Mouse (Mus musculus): Measurements from ENCODE around the gene Gpr132. TPM values are rescaled to one million over a fixed set of nuclear protein-coding genes. Genes with fewer than 3 reads are reported as not detected.
A peak's percentile ranks its signal among the peaks of the same experiment; 100 is the strongest.

Gpr132 gene
- total RNA-seq, 2 experiments from 2014 or later, result 0.14 TPM; not detected in 1

DNA sequence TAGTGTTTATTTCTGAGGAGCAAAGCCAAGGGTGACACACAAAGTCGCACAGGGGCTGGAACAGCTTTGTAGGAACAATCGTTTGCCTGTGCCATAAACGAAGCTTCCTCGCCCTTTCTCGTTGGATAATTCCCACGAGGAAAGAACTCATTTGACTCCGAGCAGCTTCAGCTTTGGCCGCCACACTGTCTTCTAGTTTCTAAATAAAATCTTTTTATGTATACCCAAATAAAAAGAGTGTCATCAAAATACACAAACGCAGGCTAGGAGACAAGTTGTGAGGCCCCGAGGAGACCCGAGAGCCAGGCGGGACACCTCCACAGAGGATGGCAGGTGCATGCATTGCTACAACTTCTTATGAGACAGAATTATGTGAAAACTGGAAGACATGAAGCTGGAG, 30.3 kb upstream of the Gpr132 start:
- H3K4me3 ChIP-seq, result peak overlapping the region; percentile 50
- peak overlapping the region; percentile 76 for H3K27ac ChIP-seq
- intact Hi-C loops (cut with DNase I), result no loop called here
- no peak for TF ChIP-seq CTCF (IDR thresholded peaks at IDR 0.05)
- no peak for DNase-seq

DNA sequence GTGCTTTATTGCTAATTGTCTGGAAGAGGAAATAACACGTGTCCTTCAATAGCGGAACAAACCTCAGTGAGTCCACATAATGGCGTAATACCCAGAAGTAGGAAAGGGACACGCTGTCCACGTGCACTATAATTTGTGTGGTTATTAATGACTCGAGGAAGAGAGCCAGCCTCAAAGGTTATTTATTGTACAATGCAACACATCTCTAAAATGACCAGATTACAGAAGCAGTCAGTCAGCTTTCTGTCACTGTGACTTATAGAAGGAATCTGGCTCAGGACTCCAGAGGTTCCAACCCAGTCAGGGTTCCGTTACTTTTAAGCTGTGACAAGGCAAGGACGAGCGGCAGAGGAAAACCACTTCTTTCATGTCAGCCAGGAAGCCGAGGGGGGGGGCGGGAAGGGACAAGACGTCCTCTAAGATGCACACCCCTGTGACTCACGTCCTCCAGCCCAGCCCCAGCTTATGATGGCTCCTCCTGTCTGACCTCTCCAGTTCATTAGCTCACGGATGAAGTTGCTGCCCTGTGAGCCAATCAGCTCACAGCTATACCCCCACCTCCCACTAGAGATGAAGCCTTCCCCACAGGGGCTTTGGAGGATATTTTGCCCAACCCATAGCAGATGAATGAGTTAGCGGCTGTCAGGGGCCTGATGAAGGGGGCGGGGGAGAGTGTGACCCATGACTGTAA, 29.6 kb upstream of the Gpr132 start:
- peak; percentile 67 for DNase-seq
- intact Hi-C loops (cut with DNase I), result no loop called here
- peak overlapping the region; percentile 76 for H3K27ac ChIP-seq
- TF ChIP-seq CTCF (IDR thresholded peaks at IDR 0.05), result no peak
- H3K4me3 ChIP-seq, result peak overlapping the region; percentile 50

DNA sequence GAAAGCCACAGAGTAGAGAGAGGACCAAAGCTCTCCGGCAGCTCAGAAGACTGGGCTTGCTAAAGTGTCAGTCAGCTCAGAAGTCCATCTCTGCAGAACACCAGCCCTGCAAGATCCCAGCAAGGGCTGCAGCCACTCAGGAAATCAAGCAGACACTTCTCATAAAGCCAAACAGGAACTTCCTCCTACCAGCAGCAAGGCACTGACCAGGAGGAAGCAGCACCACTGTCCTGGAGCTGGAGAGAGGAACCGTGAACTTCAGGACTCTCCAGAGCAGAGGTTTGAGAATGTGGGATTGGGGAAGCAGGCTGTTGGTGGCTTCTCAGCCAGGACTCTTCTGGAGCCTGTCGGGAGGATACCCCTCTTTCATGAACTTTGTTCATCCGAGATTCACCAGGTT, 26.9 kb upstream of the Gpr132 start:
- DNase-seq, result no peak
- Histone ChIP-seq H3K4me3 (peak overlapping the region; percentile 46), H3K27ac (peak overlapping the region; percentile 64)
- TF ChIP-seq CTCF (IDR thresholded peaks at IDR 0.05), result no peak
- intact Hi-C loops (cut with DNase I), result no loop called here

DNA sequence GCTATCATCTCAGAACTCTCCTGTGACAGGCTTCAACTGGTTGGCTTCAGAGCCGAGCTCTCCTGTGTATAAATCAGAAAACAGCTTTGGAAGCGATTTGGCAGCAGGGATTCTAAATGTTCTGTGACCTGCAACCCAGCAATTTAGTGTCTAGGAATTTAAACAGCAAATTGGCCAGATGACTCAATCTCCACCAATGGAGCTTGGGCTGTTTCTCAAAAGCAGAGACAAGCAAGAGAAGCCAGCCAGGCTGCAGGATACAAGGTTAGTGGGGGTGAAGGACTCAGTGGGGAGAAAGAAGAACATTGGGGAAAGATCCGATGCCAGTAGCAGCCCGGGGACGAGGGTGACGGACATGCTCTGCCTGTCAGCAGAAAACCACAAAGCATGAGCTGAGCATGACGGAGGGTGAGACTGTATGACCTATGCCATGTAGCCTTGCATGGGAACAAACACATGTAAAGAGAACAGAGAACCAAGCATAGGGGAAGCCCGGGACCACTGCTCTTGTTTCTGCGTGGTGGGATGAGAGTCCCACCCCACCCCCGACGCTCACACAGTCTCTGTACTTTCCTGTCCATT, 26.4 kb upstream of the Gpr132 start:
- intact Hi-C loops (cut with DNase I), result no loop called here
- Histone ChIP-seq H3K27ac (peak overlapping the region; percentile 64), H3K4me3 (peak overlapping the region; percentile 46; the same call in 1 of the 2 replicates)
- DNase-seq, result no peak
- TF ChIP-seq CTCF (IDR thresholded peaks at IDR 0.05), result no peak

DNA sequence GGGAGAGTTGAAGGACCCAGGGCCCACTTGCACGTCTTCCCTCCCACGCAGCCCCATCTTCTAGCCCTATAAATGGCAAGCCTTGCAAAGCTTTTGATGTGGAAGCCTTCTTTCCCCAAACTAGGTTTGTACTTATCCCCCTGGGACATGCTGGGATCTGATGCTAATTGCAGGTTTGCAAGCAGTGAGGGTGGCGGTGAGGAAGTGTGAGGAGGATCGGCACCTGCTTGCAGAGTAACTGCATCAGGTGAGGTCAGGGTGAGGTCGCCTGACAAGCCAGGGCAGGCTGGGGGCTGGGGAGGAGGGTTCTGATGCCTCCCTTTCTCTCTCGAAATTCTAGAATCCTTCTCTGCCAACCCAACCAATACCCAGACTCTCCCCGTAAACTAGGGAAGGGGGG, 17.4 kb upstream of the Gpr132 start:
- intact Hi-C loops (cut with DNase I), result no loop called here
- Histone ChIP-seq H3K4me3 (no peak overlapping the region), H3K27ac (no peak overlapping the region)
- TF ChIP-seq CTCF (IDR thresholded peaks at IDR 0.05), result no peak
- no peak for DNase-seq

DNA sequence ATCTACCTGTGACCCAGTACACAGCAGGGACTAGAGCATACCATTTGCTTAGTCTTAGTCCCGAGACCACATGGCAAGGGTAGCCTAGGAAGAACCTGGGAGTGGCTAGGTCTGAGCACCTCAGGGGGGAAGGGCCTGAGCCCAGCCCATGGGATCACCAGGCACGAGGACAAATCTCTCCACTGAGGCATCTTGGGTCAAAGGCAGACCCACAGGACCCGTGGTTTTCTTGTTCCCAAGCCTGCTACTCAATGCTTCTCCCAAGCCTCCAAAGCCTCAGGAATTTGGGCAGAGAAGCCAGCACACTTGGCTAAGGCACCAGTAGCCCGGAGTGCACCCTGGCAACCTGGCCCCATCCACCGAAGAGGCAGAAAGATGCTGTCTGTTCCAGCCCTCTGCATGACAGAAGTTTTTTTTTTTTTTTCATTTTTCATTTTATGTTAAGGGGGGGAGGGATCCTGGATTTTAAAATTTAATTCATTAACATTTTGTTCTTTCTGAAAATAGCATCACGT, 13.3 kb upstream of the Gpr132 start:
- no peak for TF ChIP-seq CTCF (IDR thresholded peaks at IDR 0.05)
- Histone ChIP-seq H3K27ac (peak overlapping the region; percentile 12; the same call in 1 of the 2 replicates), H3K4me3 (no peak overlapping the region)
- DNase-seq, result no peak
- intact Hi-C loops (cut with DNase I), result no loop called here

DNA sequence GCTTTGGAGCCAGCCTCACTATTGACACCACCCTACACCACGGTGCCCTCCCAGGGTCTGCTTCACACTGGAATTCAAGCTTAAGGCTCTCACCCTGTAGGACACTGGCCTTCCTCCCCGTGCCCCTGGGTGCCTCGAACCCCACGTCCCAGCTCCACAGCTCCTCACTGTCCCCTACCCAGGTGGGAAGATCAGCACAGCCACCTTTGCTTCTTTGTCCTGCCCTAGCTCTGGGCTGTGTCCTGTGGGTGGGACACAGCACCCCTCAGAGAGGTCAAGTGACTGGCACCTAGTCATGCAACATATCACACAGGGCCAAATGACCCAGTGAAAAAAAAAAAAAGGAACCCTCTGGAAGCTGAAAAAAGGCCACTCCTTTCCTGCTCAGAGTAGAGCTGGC, 12.6 kb upstream of the Gpr132 start:
- Histone ChIP-seq H3K27ac (no peak overlapping the region), H3K4me3 (no peak overlapping the region)
- intact Hi-C loops (cut with DNase I), result no loop called here
- no peak for TF ChIP-seq CTCF (IDR thresholded peaks at IDR 0.05)
- DNase-seq, result no peak

DNA sequence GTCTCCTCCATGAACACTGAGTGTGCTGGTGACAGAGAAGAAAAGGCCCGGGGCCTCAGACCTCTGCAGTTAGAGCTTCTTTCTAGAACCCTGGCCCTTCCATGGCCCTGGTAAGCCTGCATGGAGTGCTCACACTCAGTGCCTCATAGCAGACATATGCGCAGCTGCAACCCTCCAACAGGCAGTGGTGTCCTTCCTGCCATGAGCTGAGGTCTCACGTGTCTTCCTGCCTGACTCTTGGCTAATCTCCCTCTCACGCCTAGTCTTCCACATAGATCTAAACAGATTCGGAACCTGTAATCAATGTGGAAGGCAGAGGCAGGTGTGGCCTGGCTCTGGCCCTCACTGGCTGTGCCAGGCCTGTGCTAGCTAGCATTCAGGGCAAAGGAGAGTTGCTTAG, 11.7 kb upstream of the Gpr132 start:
- Histone ChIP-seq H3K4me3 (no peak overlapping the region), H3K27ac (no peak overlapping the region)
- intact Hi-C loops (cut with DNase I), result loop anchor here (5.0 to 10.0 kb wide), 4 partner anchors 38 to 225 kb away; partner anchors contain the start of gene Nudt14
- DNase-seq, result no peak
- no peak for TF ChIP-seq CTCF (IDR thresholded peaks at IDR 0.05)

DNA sequence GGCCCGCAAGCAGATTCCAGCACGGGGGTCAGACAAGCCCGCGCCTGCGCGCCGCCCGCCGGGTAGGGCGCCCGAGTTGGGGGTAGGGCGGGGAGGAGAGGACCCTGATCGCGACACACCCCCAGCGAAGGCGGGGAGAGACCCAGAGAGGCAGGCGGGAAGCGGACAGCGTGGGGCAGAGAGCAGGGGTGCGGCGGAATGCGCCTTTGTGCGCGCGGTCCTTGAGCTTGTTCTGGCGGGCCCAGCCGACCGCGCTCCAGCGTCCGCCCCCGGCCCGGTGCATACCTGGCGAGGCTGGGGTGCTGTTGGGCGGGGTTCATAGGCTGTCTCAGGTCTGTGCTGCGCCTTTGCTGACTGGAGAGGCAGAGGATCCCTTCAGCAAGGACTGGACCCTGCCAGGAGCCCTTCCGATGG, 9.6 kb upstream of the Gpr132 start:
- DNase-seq, result no peak
- H3K27ac ChIP-seq, result peak overlapping the region; percentile 76
- intact Hi-C loops (cut with DNase I), result loop anchor here (5.0 to 10.0 kb wide), 4 partner anchors 40 to 227 kb away; partner anchors contain the start of gene Nudt14
- TF ChIP-seq CTCF (IDR thresholded peaks at IDR 0.05), result no peak
- H3K4me3 ChIP-seq, result peak overlapping the region; percentile 64

DNA sequence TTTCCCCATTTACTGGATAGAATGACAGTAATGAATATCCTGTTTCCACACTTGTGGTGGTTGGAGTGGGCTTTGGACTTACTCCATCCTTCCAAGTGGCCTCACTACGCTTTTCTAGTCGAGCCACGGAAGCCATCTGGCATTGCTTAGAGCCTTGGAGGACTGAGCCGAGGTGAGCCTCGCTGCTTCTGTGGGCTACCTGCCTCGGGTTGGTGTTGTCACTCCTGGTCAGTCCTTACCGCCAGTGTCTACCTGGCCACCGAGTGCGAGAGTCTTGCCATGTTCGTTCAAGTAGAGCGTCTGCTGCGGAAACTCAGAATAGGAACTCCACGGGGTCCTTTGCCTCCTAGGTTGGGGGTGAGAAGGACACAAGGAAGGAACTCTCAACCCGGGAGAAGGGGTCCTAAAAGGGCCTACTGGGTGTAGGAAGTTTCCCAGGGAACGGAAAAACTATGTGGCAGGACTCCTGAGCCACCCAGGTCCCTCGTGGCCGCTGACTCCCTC, 9.1 kb upstream of the Gpr132 start:
- peak overlapping the region; percentile 76 for H3K27ac ChIP-seq
- intact Hi-C loops (cut with DNase I), result loop anchor here (5.0 to 10.0 kb wide), 4 partner anchors 40 to 228 kb away; partner anchors contain the start of gene Nudt14
- DNase-seq, result no peak
- peak overlapping the region; percentile 64 for H3K4me3 ChIP-seq
- TF ChIP-seq CTCF (IDR thresholded peaks at IDR 0.05), result no peak

DNA sequence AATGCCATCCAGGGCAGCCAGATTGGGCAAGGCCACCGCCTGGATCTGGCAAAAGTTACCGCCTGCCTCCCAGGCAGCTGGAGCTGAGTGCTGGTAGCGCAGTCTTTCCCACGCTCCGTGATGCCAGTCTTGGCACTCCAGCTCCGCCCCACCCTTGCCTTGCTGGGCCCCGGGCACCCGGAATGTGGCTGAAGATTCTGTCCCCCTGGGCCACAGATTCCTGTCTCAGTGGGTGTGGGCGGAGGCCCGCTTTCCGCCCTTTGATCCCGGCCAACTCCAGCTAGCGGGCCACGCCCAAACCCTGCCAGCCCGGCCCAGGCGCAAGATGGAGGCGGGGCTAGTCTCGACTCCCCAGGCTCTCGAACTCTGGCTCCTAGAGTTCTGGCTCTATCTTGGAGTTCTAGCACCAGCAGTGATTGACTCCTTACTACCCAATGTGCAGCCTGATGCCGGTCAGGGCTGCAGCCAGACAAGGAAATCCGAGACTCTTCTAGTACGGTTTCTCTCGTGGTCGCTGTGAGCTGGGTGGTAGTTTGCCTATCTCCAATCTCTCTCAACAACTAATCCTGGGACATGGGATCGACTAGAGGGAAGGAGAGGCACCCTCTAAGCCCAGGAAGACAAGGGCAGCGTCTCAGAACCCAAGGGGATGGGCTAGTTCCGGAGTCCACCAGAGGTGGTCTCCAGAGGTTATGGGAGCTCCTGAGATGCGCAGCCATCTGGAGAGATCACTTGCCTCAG, 8.5 kb upstream of the Gpr132 start:
- Histone ChIP-seq H3K27ac (peak overlapping the region; percentile 76), H3K4me3 (peak overlapping the region; percentile 64)
- intact Hi-C loops (cut with DNase I), result loop anchor here (5.0 to 10.0 kb wide), 4 partner anchors 41 to 228 kb away; partner anchors contain the start of gene Nudt14
- peak; percentile 80 for DNase-seq
- no peak for TF ChIP-seq CTCF (IDR thresholded peaks at IDR 0.05)

DNA sequence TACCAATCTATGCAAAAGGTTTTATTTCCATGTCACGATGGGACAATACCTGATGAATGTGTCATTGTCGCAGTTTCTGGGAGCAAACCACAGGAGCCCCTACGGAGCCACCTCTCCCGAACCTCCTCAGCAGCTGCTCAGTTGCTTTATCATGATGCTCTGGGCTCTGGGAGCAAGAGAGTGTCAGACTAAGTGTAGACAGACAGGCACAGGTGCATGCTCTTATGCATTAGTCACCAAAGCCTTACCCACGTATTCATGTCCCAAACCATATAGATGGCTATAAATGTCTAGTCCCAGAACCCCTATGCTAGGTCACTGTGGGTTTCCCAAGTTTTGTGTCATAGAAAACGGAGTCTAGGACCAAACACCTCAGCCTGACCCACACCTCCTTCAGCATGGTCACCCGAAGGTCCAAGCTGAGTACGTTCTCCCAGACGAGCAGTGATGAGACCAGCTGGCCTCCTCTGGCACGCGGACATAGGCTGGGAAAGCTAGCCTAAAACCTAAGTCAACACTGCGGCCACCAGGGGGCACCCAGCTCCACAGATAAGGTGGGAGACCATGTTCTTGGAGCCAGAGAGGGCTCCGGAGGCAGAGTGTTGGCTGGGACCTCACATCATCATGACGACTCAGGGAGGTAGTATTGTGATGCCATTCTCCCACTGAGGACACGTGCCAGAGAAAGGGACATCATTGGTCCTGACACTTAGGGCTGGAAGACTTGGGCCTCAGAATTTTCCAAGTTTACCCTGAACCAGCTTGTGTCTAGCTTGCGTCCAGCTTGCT, 7.4 kb upstream of the Gpr132 start:
- Histone ChIP-seq H3K4me3 (peak overlapping the region; percentile 64), H3K27ac (peak overlapping the region; percentile 76)
- peak; percentile 92 for TF ChIP-seq CTCF (IDR thresholded peaks at IDR 0.05)
- peak; percentile 96 for DNase-seq
- intact Hi-C loops (cut with DNase I), result loop anchor here (1.0 to 10.0 kb wide), 5 partner anchors 42 to 229 kb away; partner anchors contain the start of gene Nudt14
